Mouse (Mus musculus): ENCODE results near the gene Crot. TPM values are rescaled to one million over a fixed set of nuclear protein-coding genes. Genes with fewer than 3 reads are reported as not detected.
"Not testable (repeated sequence)": the region's sequence is repeated elsewhere in the genome, so short reads cannot be mapped to it uniquely, and the experiment has no call there.

The Crot gene
- polyA plus RNA-seq, 1 experiment from 2014 or later: 51.8 TPM

- Histone ChIP-seq H3K4me3 (ENCODE audit: low read depth, low read length) (no peak overlapping the region), H3K27me3 (ENCODE audit: control insufficient read depth, insufficient read depth, low read length) (no peaks in the 10 kb centered on the region), H3K9me3 (replicated peaks; ENCODE audit: control insufficient read depth, low read length) (no peaks in the 10 kb centered on the region), H3K9ac (replicated peaks; ENCODE audit: low read length) (no peak overlapping the region), H3K27ac (replicated peaks; ENCODE audit: low read depth, low read length) (no peak overlapping the region), H3K4me1 (ENCODE audit: control insufficient read depth, insufficient read depth, low read length) (no peaks in the 10 kb centered on the region), H3K4me2 (ENCODE audit: low read depth, low read length) (no peak overlapping the region), H3K36me3 (replicated peaks; ENCODE audit: control insufficient read depth, insufficient read depth, low read depth, low read length) (no peaks in the 10 kb centered on the region)
- no peak for ATAC-seq (replicated peaks; ENCODE audit: insufficient number of reproducible peaks, low FRiP score, low TSS enrichment, low read depth)
- 90% methylated on average over 3 of the region's 3 CpGs for WGBS
- DNase-seq (ENCODE audit: low spot score): no peak
Measured at GRCm38 (mm10) chr5:9014774-9015173, 17.6 kb upstream of the Crot start.

DNA sequence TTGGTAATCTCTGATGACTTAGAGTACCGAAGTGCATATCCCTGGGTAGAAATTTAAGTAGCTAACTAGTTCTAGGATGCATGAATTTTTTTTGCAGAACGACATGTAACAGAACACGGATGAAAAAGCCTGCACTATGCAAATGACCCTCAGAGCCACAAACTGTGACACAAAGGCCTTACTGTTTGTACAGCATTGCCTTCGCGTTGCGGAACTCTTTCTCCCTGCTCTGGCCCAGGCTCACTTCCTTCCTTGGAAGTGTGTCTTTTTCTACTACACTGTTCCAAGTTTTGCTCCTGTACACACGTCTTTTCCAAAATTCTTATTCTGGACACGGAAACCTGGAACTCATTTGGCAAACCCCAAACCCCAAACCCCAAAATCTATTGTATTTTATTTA, 14.2 kb upstream of the Crot start:
- ATAC-seq (replicated peaks; ENCODE audit: insufficient number of reproducible peaks, low FRiP score, low TSS enrichment, low read depth) (no peak), DNase-seq (ENCODE audit: low spot score) (no peak)
- Histone ChIP-seq H3K36me3 (replicated peaks; ENCODE audit: control insufficient read depth, insufficient read depth, low read depth, low read length) (no peaks in the 10 kb centered on the region), H3K4me2 (ENCODE audit: low read depth, low read length) (no peak overlapping the region), H3K4me1 (ENCODE audit: control insufficient read depth, insufficient read depth, low read length) (no peaks in the 10 kb centered on the region), H3K4me3 (ENCODE audit: low read depth, low read length) (no peak overlapping the region), H3K9me3 (replicated peaks; ENCODE audit: control insufficient read depth, low read length) (no peaks in the 10 kb centered on the region), H3K9ac (replicated peaks; ENCODE audit: low read length) (no peak overlapping the region), H3K27me3 (ENCODE audit: control insufficient read depth, insufficient read depth, low read length) (no peaks in the 10 kb centered on the region), H3K27ac (replicated peaks; ENCODE audit: low read depth, low read length) (no peak overlapping the region)
- 47% methylated on average over 8 of the region's 8 CpGs for WGBS

DNA sequence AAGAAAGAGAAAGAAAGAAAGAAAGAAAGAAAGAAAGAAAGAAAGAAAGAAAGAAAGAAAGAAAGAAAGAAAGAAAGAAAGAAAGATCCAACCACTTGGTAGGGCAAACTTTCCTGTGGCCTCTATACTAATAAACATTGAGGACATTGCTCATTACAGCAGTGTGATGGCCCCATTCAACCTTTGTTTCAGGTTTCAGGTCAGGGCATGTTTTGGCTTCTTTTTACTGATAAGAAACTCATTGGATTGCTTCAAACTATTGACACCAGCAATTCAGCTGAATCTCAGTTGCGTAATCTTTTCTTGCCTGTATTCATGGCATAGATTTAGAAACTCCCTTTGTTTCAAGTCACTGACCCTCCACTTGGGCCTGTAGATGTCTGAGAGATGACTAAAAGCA, 13.0 kb upstream of the Crot start:
- DNase-seq (ENCODE audit: low spot score) (no peak), ATAC-seq (replicated peaks; ENCODE audit: insufficient number of reproducible peaks, low FRiP score, low TSS enrichment, low read depth) (no peak)
- H3K9me3 ChIP-seq (replicated peaks; ENCODE audit: control insufficient read depth, low read length): no peaks in the 10 kb centered on the region
- H3K4me3 ChIP-seq (ENCODE audit: low read depth, low read length): no peak overlapping the region
- H3K4me2 ChIP-seq (ENCODE audit: low read depth, low read length): no peak overlapping the region
- H3K27me3 ChIP-seq (ENCODE audit: control insufficient read depth, insufficient read depth, low read length): no peaks in the 10 kb centered on the region
- H3K27ac ChIP-seq (replicated peaks; ENCODE audit: low read depth, low read length): no peak overlapping the region
- H3K4me1 ChIP-seq (ENCODE audit: control insufficient read depth, insufficient read depth, low read length): no peaks in the 10 kb centered on the region
- H3K9ac ChIP-seq (replicated peaks; ENCODE audit: low read length): no peak overlapping the region
- WGBS: 96% methylated on average over 1 of the region's 1 CpGs
- H3K36me3 ChIP-seq (replicated peaks; ENCODE audit: control insufficient read depth, insufficient read depth, low read depth, low read length): no peaks in the 10 kb centered on the region

- H3K4me1 ChIP-seq (ENCODE audit: control insufficient read depth, insufficient read depth, low read length); H3K27ac ChIP-seq (replicated peaks; ENCODE audit: low read depth, low read length); H3K4me2 ChIP-seq (ENCODE audit: low read depth, low read length); ATAC-seq (replicated peaks; ENCODE audit: insufficient number of reproducible peaks, low FRiP score, low TSS enrichment, low read depth); H3K36me3 ChIP-seq (replicated peaks; ENCODE audit: control insufficient read depth, insufficient read depth, low read depth, low read length); H3K9me3 ChIP-seq (replicated peaks; ENCODE audit: control insufficient read depth, low read length); H3K9ac ChIP-seq (replicated peaks; ENCODE audit: low read length); H3K27me3 ChIP-seq (ENCODE audit: control insufficient read depth, insufficient read depth, low read length); DNase-seq (ENCODE audit: low spot score); H3K4me3 ChIP-seq (ENCODE audit: low read depth, low read length): not testable (repeated sequence)
- WGBS: 53% methylated on average over 3 of the region's 3 CpGs
Measured at GRCm38 (mm10) chr5:9006585-9006984, 9.5 kb upstream of the Crot start.

DNA sequence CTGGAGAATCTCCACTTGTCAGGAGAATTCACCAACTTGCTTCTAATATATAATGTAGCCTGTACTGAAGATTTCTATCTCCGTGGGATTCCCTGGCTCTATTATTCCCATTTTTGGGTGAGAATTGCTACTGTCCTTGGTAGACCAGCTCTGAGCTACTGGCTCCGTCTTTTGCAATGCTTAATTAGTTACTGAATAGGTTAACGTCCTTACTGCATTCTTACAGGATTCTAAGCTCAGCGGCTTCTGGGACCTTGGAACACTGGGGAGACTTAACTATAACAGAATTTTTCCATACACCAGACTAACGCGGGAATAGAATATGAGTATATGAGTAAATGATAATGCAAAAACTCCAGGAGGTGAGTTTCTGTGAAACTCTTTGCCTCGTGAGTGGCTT, 2.9 kb upstream of the Crot start:
- not testable (repeated sequence) for H3K27ac ChIP-seq (replicated peaks; ENCODE audit: low read depth, low read length); ATAC-seq (replicated peaks; ENCODE audit: insufficient number of reproducible peaks, low FRiP score, low TSS enrichment, low read depth); H3K36me3 ChIP-seq (replicated peaks; ENCODE audit: control insufficient read depth, insufficient read depth, low read depth, low read length); H3K27me3 ChIP-seq (ENCODE audit: control insufficient read depth, insufficient read depth, low read length); DNase-seq (ENCODE audit: low spot score); H3K4me1 ChIP-seq (ENCODE audit: control insufficient read depth, insufficient read depth, low read length); H3K4me3 ChIP-seq (ENCODE audit: low read depth, low read length); H3K4me2 ChIP-seq (ENCODE audit: low read depth, low read length); H3K9ac ChIP-seq (replicated peaks; ENCODE audit: low read length); H3K9me3 ChIP-seq (replicated peaks; ENCODE audit: control insufficient read depth, low read length)
- WGBS: 38% methylated on average over 7 of the region's 7 CpGs

DNA sequence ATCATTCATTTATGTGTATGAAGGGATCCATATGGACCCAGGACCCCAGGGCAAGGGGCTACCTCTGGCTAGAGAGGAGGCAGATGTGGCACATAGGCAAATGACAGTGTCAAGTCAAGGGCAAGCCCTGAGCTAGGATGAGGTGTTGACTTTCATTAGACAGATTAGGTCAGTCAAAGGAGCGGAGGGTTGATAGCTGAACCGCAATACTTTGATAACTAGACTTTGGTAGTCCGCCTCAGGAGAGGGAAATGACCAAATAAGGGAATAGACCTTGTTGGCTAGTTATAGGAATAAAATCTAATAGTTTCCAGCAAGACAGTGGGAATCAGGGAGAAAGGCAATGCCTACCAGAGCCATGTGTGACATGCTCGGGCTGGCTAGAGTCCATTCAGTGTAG, 2.0 kb upstream of the Crot start:
- no peak overlapping the region for H3K4me3 ChIP-seq (ENCODE audit: low read depth, low read length)
- no peak overlapping the region for H3K27ac ChIP-seq (replicated peaks; ENCODE audit: low read depth, low read length)
- H3K27me3 ChIP-seq (ENCODE audit: control insufficient read depth, insufficient read depth, low read length): no peaks in the 10 kb centered on the region
- DNase-seq (ENCODE audit: low spot score) (no peak), ATAC-seq (replicated peaks; ENCODE audit: insufficient number of reproducible peaks, low FRiP score, low TSS enrichment, low read depth) (no peak)
- H3K4me1 ChIP-seq (ENCODE audit: control insufficient read depth, insufficient read depth, low read length): no peaks in the 10 kb centered on the region
- no peak overlapping the region for H3K9ac ChIP-seq (replicated peaks; ENCODE audit: low read length)
- H3K4me2 ChIP-seq (ENCODE audit: low read depth, low read length): no peak overlapping the region
- 77% methylated on average over 4 of the region's 4 CpGs for WGBS
- no peaks in the 10 kb centered on the region for H3K36me3 ChIP-seq (replicated peaks; ENCODE audit: control insufficient read depth, insufficient read depth, low read depth, low read length)
- no peaks in the 10 kb centered on the region for H3K9me3 ChIP-seq (replicated peaks; ENCODE audit: control insufficient read depth, low read length)

DNA sequence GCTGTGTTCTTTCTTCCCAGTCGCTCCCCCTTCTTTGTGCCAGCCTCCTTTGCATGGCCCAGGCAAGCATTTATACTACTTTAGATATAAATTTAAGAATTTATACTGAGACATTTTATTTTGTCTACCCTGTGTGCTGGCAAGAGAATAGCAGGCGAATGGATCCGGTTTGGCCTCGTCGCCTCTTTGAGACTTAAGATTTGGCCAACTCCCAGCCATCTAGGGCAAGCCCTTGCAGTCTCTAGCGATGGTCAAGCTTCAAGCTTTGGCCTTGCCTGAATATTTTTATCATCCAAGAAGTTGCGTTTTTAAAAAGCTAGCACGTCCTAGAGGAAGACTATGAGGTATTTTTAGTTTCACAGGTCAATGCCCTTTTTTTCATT, 380 bp upstream of the Crot start:
- H3K9ac ChIP-seq (replicated peaks; ENCODE audit: low read length): peak overlapping the region; percentile 83
- H3K9me3 ChIP-seq (replicated peaks; ENCODE audit: control insufficient read depth, low read length): no peaks in the 10 kb centered on the region
- peak; percentile 15; the same call in 1 of the 2 replicates for ATAC-seq (replicated peaks; ENCODE audit: insufficient number of reproducible peaks, low FRiP score, low TSS enrichment, low read depth)
- H3K36me3 ChIP-seq (replicated peaks; ENCODE audit: control insufficient read depth, insufficient read depth, low read depth, low read length): no peaks in the 10 kb centered on the region
- 11% methylated on average over 8 of the region's 8 CpGs for WGBS
- no peaks in the 10 kb centered on the region for H3K27me3 ChIP-seq (ENCODE audit: control insufficient read depth, insufficient read depth, low read length)
- DNase-seq (ENCODE audit: low spot score): no peak
- peak overlapping the region; percentile 74 for H3K4me3 ChIP-seq (ENCODE audit: low read depth, low read length)
- peak overlapping the region; percentile 28 for H3K4me2 ChIP-seq (ENCODE audit: low read depth, low read length)
- peak overlapping the region; percentile 78 for H3K27ac ChIP-seq (replicated peaks; ENCODE audit: low read depth, low read length)
- H3K4me1 ChIP-seq (ENCODE audit: control insufficient read depth, insufficient read depth, low read length): no peaks in the 10 kb centered on the region

- Histone ChIP-seq H3K36me3 (replicated peaks; ENCODE audit: control insufficient read depth, insufficient read depth, low read depth, low read length) (no peaks in the 10 kb centered on the region), H3K4me3 (ENCODE audit: low read depth, low read length) (peak overlapping the region; percentile 74), H3K9ac (replicated peaks; ENCODE audit: low read length) (peak overlapping the region; percentile 83), H3K4me2 (ENCODE audit: low read depth, low read length) (peak overlapping the region; percentile 58), H3K27ac (replicated peaks; ENCODE audit: low read depth, low read length) (peak overlapping the region; percentile 62; the same call in 1 of the 2 replicates), H3K4me1 (ENCODE audit: control insufficient read depth, insufficient read depth, low read length) (no peaks in the 10 kb centered on the region), H3K27me3 (ENCODE audit: control insufficient read depth, insufficient read depth, low read length) (no peaks in the 10 kb centered on the region), H3K9me3 (replicated peaks; ENCODE audit: control insufficient read depth, low read length) (no peaks in the 10 kb centered on the region)
- peak; percentile 13 for DNase-seq (ENCODE audit: low spot score)
- no peak for ATAC-seq (replicated peaks; ENCODE audit: insufficient number of reproducible peaks, low FRiP score, low TSS enrichment, low read depth)
- WGBS: 17% methylated on average over 13 of the region's 13 CpGs
Measured at GRCm38 (mm10) chr5:8995966-8996685, 998 bp downstream of the Crot start.
